Mouse (Mus musculus) limb, embryonic 10.5 days (tissue): Measurements from ENCODE around the gene Slc2a2. TPM values are rescaled to one million over a fixed set of nuclear protein-coding genes. Genes with fewer than 3 reads are reported as not detected.
"Not testable (repeated sequence)": the region's sequence is repeated elsewhere in the genome, so short reads cannot be mapped to it uniquely, and the experiment has no call there.

Experiments
- DNase-seq: peaks from one replicate; pipeline ENCODE4 v3.0.0-alpha.2; 2017; ENCODE audit warnings: low spot score
- H3K27ac ChIP-seq: fragments of 300-500 bp; sonication (generic); 2 replicates; pipeline ENCODE4 v1.5.1; 2016; ENCODE audit warnings: mild to moderate bottlenecking
- H3K27me3 ChIP-seq: fragments of 300-500 bp; sonication (generic); 2 replicates; pipeline ENCODE4 v1.6.1; 2016; ENCODE audit warnings: low read depth, mild to moderate bottlenecking; ENCODE audit not compliant: poor library complexity, severe bottlenecking
- H3K36me3 ChIP-seq: fragments of 300-500 bp; sonication (generic); 2 replicates; pipeline ENCODE4 v1.6.1; 2016; ENCODE audit warnings: mild to moderate bottlenecking, moderate library complexity
- H3K4me1 ChIP-seq: fragments of 300-500 bp; sonication (generic); 2 replicates; pipeline ENCODE4 v1.6.1; 2016
- H3K4me3 ChIP-seq: fragments of 300-500 bp; sonication (generic); 2 replicates; pipeline ENCODE4 v1.5.1; 2016; ENCODE audit warnings: mild to moderate bottlenecking, moderate library complexity
- H3K9me3 ChIP-seq: fragments of 300-500 bp; sonication (generic); replicated peaks from 2 replicates; pipeline ENCODE4 v1.6.1; 2016; ENCODE audit warnings: mild to moderate bottlenecking
- WGBS: fragments of 180-500 bp; shearing (Covaris S2); methylation state at CpG from one replicate; pipeline ENCODE4 v1.1.7; 2016; 5-methylcytosine and 5-hydroxymethylcytosine counted together
- polyA plus RNA-seq: library from polyadenylated mRNA; unstranded; fragments of >200 nt; fragmentation: Nextera tagmentation; extraction: Ambion mirVana; gene quantifications from 2 replicates; pipeline ENCODE4 v1.2.1, GENCODE M21; 2016

Slc2a2 gene
- polyA plus RNA-seq, 1 experiment from 2014 or later, result not detected

GRCm38 (mm10) chr3:28745835-28746483, 48.3 kb downstream of the Slc2a2 start:
- Histone ChIP-seq H3K36me3 (no peaks in the 10 kb centered on the region), H3K4me1 (no peaks in the 10 kb centered on the region), H3K4me3 (no peak overlapping the region), H3K27ac (no peak overlapping the region), H3K9me3 (no peaks in the 10 kb centered on the region), H3K27me3 (0 out of 2 replicates have a peak, but pooled peaks cover 5% of the 10 kb centered on the region)
- WGBS, result 38% methylated on average over 7 of the region's 7 CpGs
- DNase-seq, result peak; percentile 76

DNA sequence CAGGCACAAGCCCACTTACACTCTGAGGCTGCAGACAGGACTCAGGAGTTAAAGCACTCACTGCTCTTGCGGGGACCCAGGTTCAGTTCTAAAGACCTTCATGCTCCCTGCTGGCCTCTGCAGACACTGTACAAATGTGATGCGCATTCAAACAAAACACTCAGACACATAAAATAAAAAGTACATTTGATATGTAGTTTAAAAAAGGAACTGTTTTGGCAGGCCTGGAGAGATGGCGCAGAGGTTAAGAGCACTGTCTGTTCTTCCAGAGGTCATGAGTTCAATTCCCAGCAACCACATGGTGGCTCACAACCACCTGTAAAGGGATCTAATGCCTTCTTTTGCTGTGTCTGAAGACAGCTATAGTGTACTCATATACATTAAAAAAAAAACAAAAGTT, 50.4 kb downstream of the Slc2a2 start:
- DNase-seq, result no peak
- Histone ChIP-seq H3K4me3 (no peak overlapping the region), H3K27ac (no peak overlapping the region), H3K27me3 (0 out of 2 replicates have a peak, but pooled peaks cover 4% of the 10 kb centered on the region), H3K36me3 (no peaks in the 10 kb centered on the region), H3K4me1 (no peaks in the 10 kb centered on the region), H3K9me3 (no peaks in the 10 kb centered on the region)
- 90% methylated on average over 3 of the region's 3 CpGs for WGBS

DNA sequence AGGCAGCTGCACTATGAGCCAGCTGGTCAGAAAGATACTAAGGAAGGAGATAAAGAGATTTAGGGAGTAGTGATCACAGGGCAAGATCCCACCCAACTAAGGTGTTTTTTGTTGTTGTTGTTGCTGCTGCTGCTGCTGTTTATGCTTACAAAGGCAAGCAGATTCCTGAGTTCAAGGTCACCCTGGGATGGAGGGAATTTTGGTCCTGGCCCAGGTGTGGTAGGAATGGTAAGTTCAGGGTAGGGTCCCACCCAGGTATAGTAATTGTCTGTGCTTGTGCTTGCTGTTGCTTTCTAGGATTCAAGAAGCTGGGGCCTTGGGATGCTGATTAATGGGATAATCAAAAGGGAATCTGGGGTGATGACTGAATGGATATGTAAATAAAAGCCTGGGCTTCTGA, 51.3 kb downstream of the Slc2a2 start:
- DNase-seq, result no peak
- H3K4me3 ChIP-seq, result no peak overlapping the region
- H3K4me1 ChIP-seq, result no peaks in the 10 kb centered on the region
- no peaks in the 10 kb centered on the region for H3K36me3 ChIP-seq
- H3K27ac ChIP-seq, result no peak overlapping the region
- no peaks in the 10 kb centered on the region for H3K27me3 ChIP-seq
- H3K9me3 ChIP-seq, result no peaks in the 10 kb centered on the region

GRCm38 (mm10) chr3:28755477-28755876, 57.8 kb downstream of the Slc2a2 start:
- H3K27me3 ChIP-seq, result no peaks in the 10 kb centered on the region
- no peak for DNase-seq
- H3K9me3 ChIP-seq, result no peaks in the 10 kb centered on the region
- H3K4me1 ChIP-seq, result no peaks in the 10 kb centered on the region
- no peak overlapping the region for H3K4me3 ChIP-seq
- no peaks in the 10 kb centered on the region for H3K36me3 ChIP-seq
- no peak overlapping the region for H3K27ac ChIP-seq
- WGBS, result 85% methylated on average over 7 of the region's 7 CpGs

DNA sequence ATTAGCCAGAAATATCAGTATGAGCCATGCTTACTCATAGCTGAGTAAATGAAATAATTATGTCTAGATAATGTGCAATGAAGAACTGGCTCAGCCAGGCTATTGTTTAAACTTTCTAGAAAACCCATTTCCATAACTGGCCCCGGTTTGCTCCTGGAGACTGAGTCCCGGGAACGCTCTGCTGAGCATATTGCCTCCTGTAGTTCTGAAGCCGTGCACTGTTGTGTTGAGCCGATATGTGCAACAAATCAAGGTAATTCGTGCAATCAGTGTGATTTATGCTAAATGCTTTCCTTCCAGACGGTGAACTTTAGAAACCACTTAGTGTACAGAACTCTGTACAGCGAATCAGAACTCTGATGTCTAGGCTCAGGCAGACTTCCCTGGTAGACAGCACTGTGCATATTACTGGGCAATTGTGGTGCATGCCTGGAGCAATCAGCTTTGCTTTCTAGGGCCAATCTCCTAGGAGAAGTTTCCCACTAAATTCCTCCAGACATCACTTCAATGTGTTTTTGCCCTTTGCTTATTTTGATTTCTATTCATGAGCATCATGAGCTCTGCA, 63.6 kb downstream of the Slc2a2 start:
- Histone ChIP-seq H3K27ac (no peak overlapping the region), H3K36me3 (no peaks in the 10 kb centered on the region), H3K9me3 (no peaks in the 10 kb centered on the region), H3K4me1 (no peaks in the 10 kb centered on the region; the same call in 1 of the 2 replicates), H3K27me3 (no peaks in the 10 kb centered on the region), H3K4me3 (no peak overlapping the region)
- 66% methylated on average over 8 of the region's 8 CpGs for WGBS
- DNase-seq, result no peak

- no peak for DNase-seq
- H3K27ac ChIP-seq, result no peak overlapping the region
- H3K9me3 ChIP-seq, result no peaks in the 10 kb centered on the region
- H3K4me3 ChIP-seq, result no peak overlapping the region
- no peaks in the 10 kb centered on the region for H3K27me3 ChIP-seq
- 0 out of 2 replicates have a peak, but pooled peaks cover 4% of the 10 kb centered on the region for H3K4me1 ChIP-seq
- no peaks in the 10 kb centered on the region for H3K36me3 ChIP-seq
- 94% methylated on average over 4 of the region's 4 CpGs for WGBS
Observed at GRCm38 (mm10) chr3:28766935-28767334, 69.2 kb downstream of the Slc2a2 start.

DNA sequence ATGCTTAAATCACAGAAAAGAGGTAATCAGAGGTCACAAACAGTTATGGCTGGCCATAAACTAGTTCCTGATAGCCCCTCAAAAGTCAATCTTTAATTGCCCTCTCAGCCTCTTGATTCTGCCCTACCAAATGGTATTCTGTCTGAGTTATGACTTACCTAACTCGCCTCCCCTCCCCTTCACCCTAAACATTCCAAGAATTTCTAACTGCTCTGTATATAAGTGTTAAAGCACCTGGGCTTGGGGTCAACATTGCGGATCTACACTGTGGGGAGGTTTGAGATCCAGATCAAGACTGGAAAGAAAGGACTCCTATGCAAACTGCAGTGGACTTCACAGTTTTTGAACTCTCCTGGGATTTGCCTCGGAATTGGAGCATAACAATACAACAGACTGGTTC, 70.5 kb downstream of the Slc2a2 start:
- H3K27me3 ChIP-seq, result no peaks in the 10 kb centered on the region
- no peak overlapping the region for H3K27ac ChIP-seq
- WGBS, result 64% methylated on average over 3 of the region's 3 CpGs
- H3K36me3 ChIP-seq, result no peaks in the 10 kb centered on the region
- H3K4me1 ChIP-seq, result 0 out of 2 replicates have a peak, but pooled peaks cover 4% of the 10 kb centered on the region
- no peak for DNase-seq
- H3K4me3 ChIP-seq, result no peak overlapping the region
- H3K9me3 ChIP-seq, result no peaks in the 10 kb centered on the region

GRCm38 (mm10) chr3:28772919-28773318, 75.2 kb downstream of the Slc2a2 start:
- H3K9me3 ChIP-seq, H3K36me3 ChIP-seq, DNase-seq, H3K27ac ChIP-seq, H3K27me3 ChIP-seq, H3K4me3 ChIP-seq, H3K4me1 ChIP-seq: not testable (repeated sequence)
- WGBS, result 66% methylated on average over 4 of the region's 4 CpGs

- no peak overlapping the region for H3K4me3 ChIP-seq
- no peaks in the 10 kb centered on the region for H3K9me3 ChIP-seq
- H3K4me1 ChIP-seq, result no peaks in the 10 kb centered on the region
- no peaks in the 10 kb centered on the region for H3K27me3 ChIP-seq
- no peak overlapping the region for H3K27ac ChIP-seq
- H3K36me3 ChIP-seq, result no peaks in the 10 kb centered on the region
- 88% methylated on average over 7 of the region's 7 CpGs for WGBS
- no peak for DNase-seq
Observed at GRCm38 (mm10) chr3:28775361-28775760, 77.7 kb downstream of the Slc2a2 start.

DNA sequence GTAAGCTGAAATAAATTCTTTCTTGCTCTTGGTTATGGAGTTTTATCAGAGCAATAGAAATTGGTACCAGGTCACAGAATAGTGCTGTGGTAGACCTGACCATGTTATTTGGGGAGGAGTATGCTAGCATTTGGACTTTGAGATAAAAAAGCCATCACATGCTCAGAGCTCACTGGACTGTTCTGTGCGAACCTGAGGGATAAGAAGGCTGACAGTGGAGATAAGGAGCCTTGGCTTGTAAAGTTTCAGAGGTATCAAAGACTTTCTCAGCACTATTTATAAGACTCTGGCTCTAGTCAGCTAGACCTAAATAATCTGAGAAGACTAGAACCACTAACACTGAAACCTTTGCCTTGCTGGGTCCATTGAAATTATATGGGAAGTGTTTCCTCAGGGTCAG, 78.3 kb downstream of the Slc2a2 start:
- H3K4me1 ChIP-seq, result peaks cover 5% of the 10 kb centered on the region
- H3K27me3 ChIP-seq, result no peaks in the 10 kb centered on the region
- no peak overlapping the region for H3K27ac ChIP-seq
- no peaks in the 10 kb centered on the region for H3K9me3 ChIP-seq
- WGBS, result 79% methylated on average over 1 of the region's 1 CpGs
- no peak overlapping the region for H3K4me3 ChIP-seq
- no peaks in the 10 kb centered on the region for H3K36me3 ChIP-seq
- DNase-seq, result no peak

DNA sequence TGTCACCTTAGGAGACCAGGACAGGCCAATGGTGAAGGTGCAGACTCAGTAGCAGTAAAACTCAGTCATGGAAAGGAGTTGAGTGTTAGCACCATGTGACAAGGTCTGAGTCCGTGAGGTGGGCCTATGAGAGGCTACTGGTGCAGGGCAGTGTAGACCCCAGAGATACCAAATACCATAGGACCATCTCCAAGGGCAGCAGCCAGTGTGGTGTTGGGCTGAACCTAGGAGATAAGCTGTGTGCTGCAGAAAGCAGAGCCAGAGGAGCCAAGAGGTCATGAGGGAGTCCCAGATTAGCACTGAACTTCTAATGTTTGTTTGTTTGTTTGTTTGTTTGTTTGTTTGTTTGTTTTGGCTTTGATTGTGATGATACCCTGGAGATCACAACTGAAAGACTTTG, 78.8 kb downstream of the Slc2a2 start:
- peaks cover 6% of the 10 kb centered on the region for H3K4me1 ChIP-seq
- H3K27ac ChIP-seq, result no peak overlapping the region
- DNase-seq, result no peak
- H3K9me3 ChIP-seq, result no peaks in the 10 kb centered on the region
- WGBS, result 91% methylated on average over 1 of the region's 1 CpGs
- no peak overlapping the region for H3K4me3 ChIP-seq
- no peaks in the 10 kb centered on the region for H3K36me3 ChIP-seq
- no peaks in the 10 kb centered on the region for H3K27me3 ChIP-seq

GRCm38 (mm10) chr3:28780511-28780910, 82.8 kb downstream of the Slc2a2 start:
- DNase-seq, result no peak
- Histone ChIP-seq H3K4me3 (peak overlapping the region; percentile 87), H3K9me3 (no peaks in the 10 kb centered on the region), H3K36me3 (no peaks in the 10 kb centered on the region), H3K27me3 (no peaks in the 10 kb centered on the region; the same call in 1 of the 2 replicates), H3K4me1 (peaks cover 11% of the 10 kb centered on the region), H3K27ac (peak overlapping the region; percentile 87)
- WGBS, result 75% methylated on average over 9 of the region's 9 CpGs
